Mouse (Mus musculus) Patski (cell line): ENCODE results near the gene Ankrd24. TPM values are rescaled to one million over a fixed set of nuclear protein-coding genes. Genes with fewer than 3 reads are reported as not detected.
"Not testable (repeated sequence)": the region's sequence is repeated elsewhere in the genome, so short reads cannot be mapped to it uniquely, and the experiment has no call there.

Experiments
- ATAC-seq: fragments of 100-300 bp; one replicate; pipeline ENCODE4 v1.8.0; 2021
- CTCF ChIA-PET: fragments of 350-600 bp; sonication (Branson Sonifier 250); formaldehyde crosslinking; loops from one replicate; lab custom pipeline; 2022; ENCODE audit warnings: inconsistent platforms; lab: Charles Lee
- POLR2A ChIA-PET: fragments of 350-600 bp; sonication (Branson Sonifier 250); formaldehyde crosslinking; loops from one replicate; lab custom pipeline; 2022; ENCODE audit warnings: antibody characterized with exemption, inconsistent platforms; lab: Charles Lee
- DNase-seq: peaks from one replicate; pipeline ENCODE4 v3.0.0-alpha.2; 2011; ENCODE audit warnings: low read depth, low spot score
- H3K27me3 ChIP-seq: fragments of 371-371 bp; one replicate; pipeline ENCODE4 v1.5.1; 2021
- CTCF ChIP-seq: fragments of 100-300 bp; IDR thresholded peaks from one replicate; pipeline ENCODE4 v1.5.1; 2021
- in situ Hi-C: fragments of 300-500 bp; cut with MboI; formaldehyde crosslinking; loops from 3 replicates; pipeline ENCODE4 v1.11.1; 2018; ENCODE audit warnings: low pct_unique_long_range_greater_than_20kb, mixed read lengths
- polyA plus RNA-seq: library from polyadenylated mRNA; unstranded; gene quantifications from one replicate; pipeline ENCODE4 v1.2.3, GENCODE M21; 2021

Ankrd24 gene
- polyA plus RNA-seq, 1 experiment from 2014 or later = 21.5 TPM

DNA sequence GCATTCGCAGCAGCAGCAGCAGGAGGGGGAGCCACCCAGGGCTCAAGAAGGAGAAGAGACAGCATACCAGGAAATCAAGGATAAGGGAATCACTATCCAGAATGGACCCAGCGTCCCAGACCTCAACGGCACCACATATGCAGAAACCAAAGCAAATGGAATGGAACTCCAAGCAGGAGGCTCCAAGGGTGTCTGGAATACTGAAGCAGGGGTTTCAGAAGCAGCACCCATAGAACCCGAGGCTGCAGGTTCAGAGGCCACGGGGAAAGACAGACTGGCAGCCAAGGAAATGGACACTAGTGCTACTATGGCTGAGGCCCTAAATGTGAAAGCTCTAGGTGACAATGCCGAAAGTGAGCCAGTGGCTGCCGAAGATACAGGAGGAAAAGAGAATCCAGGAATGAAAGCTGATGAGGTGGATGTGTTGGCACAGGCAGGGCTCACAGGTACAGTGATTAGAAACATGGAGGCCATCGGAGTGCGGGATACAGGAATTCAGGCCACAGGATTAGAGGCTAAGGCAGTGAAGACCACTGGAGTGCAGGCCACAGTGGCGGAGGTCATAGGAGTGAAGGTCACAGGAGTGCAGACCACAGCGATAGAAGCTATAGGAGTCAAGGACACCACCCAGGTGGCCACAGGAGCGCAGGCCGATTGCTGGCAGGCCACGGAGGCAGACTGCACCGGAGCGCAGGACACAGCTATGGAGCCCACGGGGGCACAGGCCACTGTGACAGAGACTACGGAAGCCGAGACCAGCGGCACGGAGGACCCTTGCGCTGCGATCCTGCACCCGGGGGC, 14.5 kb downstream of the Ankrd24 start:
- ChIA-PET CTCF (interaction anchor here (0.9 to 1.3 kb wide), 2 partner anchors 11 to 40 kb away, joined by 3 read pairs; no protein-coding TSS in a partner anchor), POLR2A (interaction anchor here (0.6 to 2.3 kb wide), 2 partner anchors 9 to 12 kb away, joined by 3 to 11 read pairs; no protein-coding TSS in a partner anchor)
- in situ Hi-C loops = no loop called here
- no peak for DNase-seq
- no peak for TF ChIP-seq CTCF
- no peaks in the 10 kb centered on the region for H3K27me3 ChIP-seq
- peak; percentile 23 for ATAC-seq

DNA sequence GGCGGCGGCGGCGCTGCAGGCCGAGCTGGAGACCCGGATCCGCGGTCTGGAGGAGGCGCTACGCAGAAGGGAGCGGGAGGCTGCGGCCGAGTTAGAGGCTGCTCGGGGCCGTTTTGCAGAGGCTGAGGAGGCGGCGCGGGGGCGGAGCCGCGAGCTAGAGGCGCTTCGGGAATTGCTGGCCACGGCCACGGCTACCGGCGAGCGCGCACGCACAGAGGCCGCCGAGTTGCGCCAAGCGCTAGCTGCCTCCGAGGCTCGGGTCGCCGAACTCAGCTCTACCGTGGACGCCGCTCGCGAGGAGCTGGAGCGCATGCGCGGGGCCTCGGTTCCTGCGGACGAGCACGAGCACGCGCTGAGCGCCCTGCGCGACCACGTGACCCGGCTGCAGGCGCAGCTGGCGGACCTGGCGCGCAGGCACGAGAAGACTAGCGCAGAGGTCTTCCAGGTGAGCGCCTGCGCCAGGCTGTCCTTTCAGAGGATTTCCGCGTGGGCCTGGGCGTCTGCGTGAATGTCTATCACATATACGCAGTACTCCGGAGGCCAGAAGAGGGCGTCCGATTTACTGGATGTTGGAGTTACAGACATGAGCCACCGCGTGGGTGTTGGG, 15.2 kb downstream of the Ankrd24 start:
- in situ Hi-C loops = no loop called here
- DNase-seq (peak; percentile 81), ATAC-seq (peak; percentile 86)
- ChIA-PET CTCF (interaction anchor here (0.9 to 1.3 kb wide), 2 partner anchors 11 to 41 kb away, joined by 3 read pairs; no protein-coding TSS in a partner anchor), POLR2A (interaction anchor here (0.6 to 2.3 kb wide), 2 partner anchors 10 to 12 kb away, joined by 3 to 11 read pairs; no protein-coding TSS in a partner anchor)
- no peaks in the 10 kb centered on the region for H3K27me3 ChIP-seq
- TF ChIP-seq CTCF = no peak

DNA sequence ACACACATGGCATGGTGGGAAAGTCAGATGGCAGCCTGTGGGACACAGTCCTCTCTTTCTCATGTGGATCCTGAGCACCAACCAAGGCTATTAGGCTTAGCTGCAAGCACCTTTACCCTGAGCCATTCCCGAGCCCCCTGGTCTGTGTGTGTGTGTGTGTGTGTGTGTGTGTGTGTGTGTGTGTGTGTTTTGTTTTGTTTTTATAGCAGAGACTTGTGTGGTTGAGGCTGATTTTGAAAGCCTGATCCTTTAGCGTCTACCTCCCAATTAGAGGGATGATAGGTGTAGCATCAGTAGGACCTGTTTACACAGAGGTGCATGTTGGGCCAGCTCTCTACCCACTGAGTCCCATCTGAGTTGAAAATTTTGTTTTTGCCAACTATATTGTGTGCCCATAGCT, 15.8 kb downstream of the Ankrd24 start:
- no peak for ATAC-seq
- ChIA-PET POLR2A (interaction anchor here (2.3 kb wide), 1 partner anchor 10 kb away, joined by 11 read pairs; no protein-coding TSS in a partner anchor), CTCF (no interaction called here)
- no peaks in the 10 kb centered on the region for H3K27me3 ChIP-seq
- no peak for DNase-seq
- in situ Hi-C loops = no loop called here
- no peak for TF ChIP-seq CTCF

DNA sequence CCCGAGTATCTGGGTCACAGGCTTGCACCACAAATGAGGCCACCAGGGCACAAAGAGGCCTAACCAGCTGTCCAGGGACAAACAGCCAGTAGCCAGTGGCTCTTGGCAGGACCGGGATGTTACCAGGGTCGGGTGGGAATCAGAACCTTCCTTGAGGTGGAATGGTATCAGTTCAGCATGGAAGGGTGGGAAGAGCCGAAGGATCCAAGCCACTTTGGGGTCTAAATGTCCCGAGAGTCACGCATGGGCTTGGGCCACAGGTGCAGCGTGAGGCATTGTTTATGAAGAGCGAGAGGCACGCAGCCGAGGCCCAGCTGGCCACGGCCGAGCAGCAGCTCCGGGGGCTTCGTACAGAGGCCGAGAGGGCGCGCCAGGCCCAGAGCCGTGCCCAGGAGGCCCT, 16.4 kb downstream of the Ankrd24 start:
- no peak for TF ChIP-seq CTCF
- ChIA-PET CTCF (no interaction called here), POLR2A (no interaction called here)
- DNase-seq (no peak), ATAC-seq (no peak)
- in situ Hi-C loops = no loop called here
- no peaks in the 10 kb centered on the region for H3K27me3 ChIP-seq

DNA sequence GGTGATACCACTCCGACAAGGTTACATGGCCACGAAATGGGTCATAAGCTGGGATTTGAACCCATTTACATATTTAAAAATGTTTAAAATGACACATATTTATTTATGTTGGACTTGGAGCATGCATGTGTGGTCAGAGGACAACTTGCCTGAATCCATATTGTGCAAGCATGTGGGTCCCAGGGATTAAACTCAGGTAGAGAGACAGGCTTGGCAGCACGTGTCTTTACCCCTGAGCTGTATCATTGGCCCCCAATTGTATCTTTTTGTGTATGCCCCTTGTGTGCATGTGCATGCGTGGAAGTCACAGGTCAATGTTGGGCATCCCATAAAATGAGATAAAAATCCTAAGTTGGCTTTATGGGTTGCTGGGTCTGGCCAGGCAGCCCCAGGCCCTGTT, 17.1 kb downstream of the Ankrd24 start:
- CTCF ChIA-PET = no interaction called here

DNA sequence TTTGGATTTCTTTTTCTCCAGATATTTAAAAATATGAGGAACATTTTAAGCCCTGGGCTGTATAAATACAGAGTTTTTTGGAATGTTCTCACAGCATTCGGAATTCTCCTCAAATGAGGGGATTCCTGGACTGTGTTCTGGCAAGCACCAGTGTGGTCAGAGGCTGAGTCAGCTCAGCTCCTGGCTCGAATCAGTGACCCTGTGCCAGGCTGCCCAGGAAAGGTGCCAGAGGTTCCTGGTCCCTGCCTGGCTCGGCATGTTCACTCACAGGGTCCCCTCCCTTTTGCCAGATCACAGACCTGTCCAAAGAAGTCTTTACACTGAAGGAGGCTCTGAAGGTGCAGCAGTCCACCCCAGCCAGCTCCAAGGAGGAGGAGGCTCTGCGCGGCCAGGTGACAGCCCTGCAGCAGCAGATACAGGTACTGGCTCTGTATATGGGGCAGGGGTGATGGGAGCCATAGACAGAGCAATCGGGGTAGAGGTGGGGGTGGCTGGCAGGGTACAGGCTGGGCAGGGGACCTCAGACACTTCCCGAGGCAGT, 17.7 kb downstream of the Ankrd24 start:
- ATAC-seq = no peak
- in situ Hi-C loops = no loop called here
- no peak for TF ChIP-seq CTCF
- H3K27me3 ChIP-seq = no peaks in the 10 kb centered on the region
- ChIA-PET POLR2A (no interaction called here), CTCF (no interaction called here)
- DNase-seq = no peak

More for the DNA sequence above, 17.1 kb downstream of the Ankrd24 start:
- DNase-seq (no peak), ATAC-seq (no peak)
- TF ChIP-seq CTCF = no peak
- in situ Hi-C loops = no loop called here
- POLR2A ChIA-PET = no interaction called here
- H3K27me3 ChIP-seq = no peaks in the 10 kb centered on the region

DNA sequence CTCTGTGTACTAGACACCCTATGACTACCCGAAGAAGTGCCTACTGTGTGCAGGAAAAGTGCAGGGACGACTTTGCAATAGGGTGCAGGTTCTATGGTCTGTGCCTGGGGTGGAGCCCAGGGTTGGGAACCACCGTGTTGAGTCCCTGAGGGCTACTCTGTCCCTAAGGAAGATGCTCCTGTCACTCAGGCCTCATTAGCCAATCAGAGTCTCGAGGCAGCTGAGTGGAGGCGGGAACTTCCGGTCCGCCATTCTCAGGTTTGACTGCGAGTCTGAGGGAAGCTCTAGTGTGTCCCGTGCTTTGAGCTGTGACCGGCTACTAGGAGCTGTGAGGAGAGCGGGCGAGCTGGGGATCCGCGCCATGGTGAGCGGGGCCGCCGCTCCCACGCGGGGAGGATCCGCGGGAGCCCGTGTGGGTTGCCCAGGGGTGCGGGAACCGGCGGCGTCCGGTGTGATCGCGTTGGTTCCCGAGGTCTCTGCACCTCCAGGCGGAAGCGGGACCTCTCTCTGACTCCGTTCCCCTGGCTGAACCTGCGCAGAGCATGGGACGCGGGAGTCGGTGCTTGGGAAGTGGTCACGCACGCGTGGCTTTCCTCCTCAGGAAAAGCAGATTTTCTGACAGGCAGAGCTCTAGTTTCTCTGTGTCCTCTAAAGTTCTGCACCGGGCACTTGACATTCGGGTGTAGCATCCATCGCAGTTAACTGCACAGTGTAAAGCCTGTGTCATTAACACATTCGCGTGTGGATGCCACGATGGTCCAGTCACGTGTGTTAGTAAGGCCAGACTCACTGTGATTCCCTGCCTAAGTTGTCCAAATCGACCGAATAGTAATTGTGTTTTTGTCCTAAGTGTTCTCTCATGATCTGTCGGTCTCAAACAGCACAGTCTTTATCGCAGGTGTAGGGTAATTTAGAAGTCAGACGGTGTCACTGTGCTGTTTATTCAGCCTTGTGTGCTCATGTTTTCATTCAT, 20.7 kb downstream of the Ankrd24 start, which contains the start of gene Gm10778:
Gene Gm10778 (plus strand): TSS at position 257 of the 973 bp plus-strand sequence.
- in situ Hi-C loops, H3K27me3 ChIP-seq, CTCF ChIA-PET: not testable (repeated sequence)
- ATAC-seq (peak; percentile 98), DNase-seq (peak; percentile 73)
- POLR2A ChIA-PET = interaction anchor here (0.6 kb wide), 1 partner anchor 474 kb away, joined by 4 read pairs; no protein-coding TSS in a partner anchor

DNA sequence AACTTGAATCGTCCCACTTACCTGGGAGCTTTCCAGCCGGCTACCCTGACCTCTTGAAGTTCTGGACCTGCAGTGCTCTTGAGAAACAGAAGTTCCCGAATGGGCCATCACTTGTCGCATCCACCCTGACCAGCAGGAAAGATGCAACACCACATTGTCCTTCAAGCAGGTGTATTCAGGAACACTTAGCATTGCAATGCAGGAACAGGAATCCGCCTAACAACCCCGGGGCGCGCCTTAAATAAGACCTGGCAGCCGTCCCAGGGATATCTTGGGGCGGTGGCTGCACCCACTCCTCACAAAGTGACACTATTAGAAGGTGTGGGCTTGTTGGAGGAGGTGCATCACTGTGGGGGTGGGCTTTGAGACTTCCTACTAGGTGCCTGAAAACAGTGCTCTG, 26.8 kb downstream of the Ankrd24 start:
- ATAC-seq (no peak), DNase-seq (no peak)
- no peak for TF ChIP-seq CTCF
- H3K27me3 ChIP-seq = no peaks in the 10 kb centered on the region
- CTCF ChIA-PET = no interaction called here
- in situ Hi-C loops = no loop called here
- POLR2A ChIA-PET = no interaction called here

DNA sequence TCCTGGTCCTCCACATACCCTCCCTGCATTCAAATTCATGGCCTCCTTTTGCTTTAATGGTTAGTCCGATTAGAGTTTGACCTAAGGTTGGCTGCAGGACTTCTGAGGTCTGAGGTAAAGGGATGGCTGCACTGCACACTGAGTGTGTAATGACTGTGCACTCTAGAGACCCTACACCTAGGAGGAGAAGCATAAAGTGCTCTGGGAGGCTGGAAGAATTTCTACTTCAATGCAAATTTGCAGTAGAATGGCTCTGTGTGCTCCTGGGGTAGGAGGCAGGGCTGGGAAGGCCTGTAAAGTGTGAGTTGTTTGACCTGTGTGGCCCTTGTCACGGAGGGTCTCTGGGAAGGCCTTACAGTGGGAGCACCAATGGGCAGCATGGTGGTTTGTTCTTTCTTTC, 27.8 kb downstream of the Ankrd24 start:
- CTCF ChIA-PET = no interaction called here
- POLR2A ChIA-PET = no interaction called here
- TF ChIP-seq CTCF = no peak

DNA sequence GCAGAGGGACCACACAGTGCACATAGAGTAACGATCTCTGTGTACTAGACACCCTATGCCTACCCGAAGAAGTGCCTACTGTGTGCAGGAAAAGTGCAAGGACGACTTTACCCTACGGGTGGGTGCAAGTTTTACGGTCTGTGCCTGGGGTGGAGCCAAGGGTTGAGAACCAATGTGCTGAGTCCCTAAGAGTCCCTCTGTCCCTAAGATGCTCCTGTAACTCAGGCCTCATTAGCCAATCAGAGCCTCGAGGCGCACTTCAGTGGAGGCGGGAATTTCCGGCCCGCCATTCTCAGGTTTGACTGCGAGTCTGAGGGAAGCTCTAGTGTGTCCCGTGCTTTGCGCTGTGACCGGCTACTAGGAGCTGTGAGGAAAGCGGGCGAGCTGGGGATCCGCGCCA, 58.8 kb downstream of the Ankrd24 start:
- in situ Hi-C loops, CTCF ChIA-PET, ATAC-seq, POLR2A ChIA-PET, DNase-seq, H3K27me3 ChIP-seq: not testable (repeated sequence)

More for the DNA sequence above, 27.8 kb downstream of the Ankrd24 start:
- DNase-seq (no peak), ATAC-seq (no peak)
- H3K27me3 ChIP-seq = no peaks in the 10 kb centered on the region
- in situ Hi-C loops = no loop called here

Other genes with a start within 250 kb of the Ankrd24 start
- 83.4 TPM for gene Dohh, start 244.1 kb upstream of the Ankrd24 start, polyA plus RNA-seq
- 2.4 TPM for gene Gm48551, start 244.1 kb upstream of the Ankrd24 start, polyA plus RNA-seq
- gene Gm48552, start 239.5 kb upstream of the Ankrd24 start, polyA plus RNA-seq = 0.76 TPM
- 0.18 TPM for gene Smim24, start 235.5 kb upstream of the Ankrd24 start, polyA plus RNA-seq
- 41.8 TPM for gene Nfic, start 172.9 kb upstream of the Ankrd24 start, polyA plus RNA-seq
- 0.99 TPM for gene Celf5, start 145.8 kb upstream of the Ankrd24 start, polyA plus RNA-seq
- gene Ncln, start 132.1 kb upstream of the Ankrd24 start, polyA plus RNA-seq = 104 TPM
- 0.03 TPM for gene S1pr4, start 128.4 kb upstream of the Ankrd24 start, polyA plus RNA-seq
- gene Gna15, start 104.3 kb upstream of the Ankrd24 start, polyA plus RNA-seq = not detected
- 76.2 TPM for gene Gna11, start 83.3 kb upstream of the Ankrd24 start, polyA plus RNA-seq
- gene Aes, start 69.1 kb upstream of the Ankrd24 start, polyA plus RNA-seq = 1,239 TPM
- gene Tle2, start 54.0 kb upstream of the Ankrd24 start, polyA plus RNA-seq = 46.4 TPM
- 7.5 TPM for gene Tle6, start 27.5 kb upstream of the Ankrd24 start, polyA plus RNA-seq
- 1.1 TPM for gene BC025920, start 22.3 kb upstream of the Ankrd24 start, polyA plus RNA-seq
- gene Sirt6, start 743 bp upstream of the Ankrd24 start, polyA plus RNA-seq = 21.7 TPM
- 2.5 TPM for gene Gm10778, start 20.5 kb downstream of the Ankrd24 start, polyA plus RNA-seq
- 4.6 TPM for gene Zfp433, start 76.3 kb downstream of the Ankrd24 start, polyA plus RNA-seq
- gene Gm3055, start 142.6 kb downstream of the Ankrd24 start, polyA plus RNA-seq = 0.95 TPM
- gene Gm4767, start 183.6 kb downstream of the Ankrd24 start, polyA plus RNA-seq = 2.6 TPM
- not detected for gene Gm32687, start 235.4 kb downstream of the Ankrd24 start, polyA plus RNA-seq